Mouse (Mus musculus) heart, embryonic 16.5 days (tissue): ENCODE results near the gene Hoxa1. TPM values are rescaled to one million over a fixed set of nuclear protein-coding genes. Genes with fewer than 3 reads are reported as not detected.
A peak's percentile ranks its signal among the peaks of the same experiment; 100 is the strongest.

Experiments used
- ATAC-seq: fragments of 200-750 bp; cut with Nextera tagmentation; replicated peaks from 2 replicates; pipeline ENCODE4 v1.8.0; 2017; ENCODE audit warnings: moderate number of reproducible peaks; ENCODE audit not compliant: insufficient read depth, low FRiP score; ENCODE audit errors: extremely low read depth
- H3K27ac ChIP-seq: fragments of 300-500 bp; sonication (generic); 2 replicates; pipeline ENCODE4 v1.5.1; 2014; ENCODE audit warnings: mild to moderate bottlenecking, low read length, control low read depth, moderate library complexity
- H3K27me3 ChIP-seq: fragments of 300-500 bp; sonication (generic); 2 replicates; pipeline ENCODE4 v1.6.1; 2014; ENCODE audit warnings: low read length, mixed read lengths; ENCODE audit not compliant: control insufficient read depth, insufficient read depth
- H3K36me3 ChIP-seq: fragments of 300-500 bp; sonication (generic); 2 replicates; pipeline ENCODE4 v1.6.1; 2014; ENCODE audit not compliant: control insufficient read depth, insufficient read depth
- H3K4me1 ChIP-seq: fragments of 300-500 bp; sonication (generic); 2 replicates; pipeline ENCODE4 v1.6.1; 2014; ENCODE audit warnings: low read length, mixed read lengths; ENCODE audit not compliant: control insufficient read depth, insufficient read depth
- H3K4me2 ChIP-seq: fragments of 300-500 bp; sonication (generic); 2 replicates; pipeline ENCODE4 v1.6.1; 2014; ENCODE audit warnings: low read depth, mild to moderate bottlenecking, control low read depth, low read length
- H3K4me3 ChIP-seq: fragments of 300-500 bp; sonication (generic); 2 replicates; pipeline ENCODE4 v1.5.1; 2014; ENCODE audit warnings: mild to moderate bottlenecking, control low read depth, low read length
- H3K9ac ChIP-seq: fragments of 300-500 bp; sonication (generic); 2 replicates; pipeline ENCODE4 v1.6.1; 2014; ENCODE audit warnings: low read length, control low read depth
- H3K9me3 ChIP-seq: fragments of 300-500 bp; sonication (generic); replicated peaks from 2 replicates; pipeline ENCODE4 v1.6.1; 2016; ENCODE audit warnings: low read length; ENCODE audit not compliant: control insufficient read depth
- WGBS: fragments of 180-500 bp; shearing (Covaris S2); extraction: QIAGEN DNeasy Blood & Tissue Kit; methylation state at CpG from one replicate; pipeline ENCODE4 v1.1.7; 2014; 5-methylcytosine and 5-hydroxymethylcytosine counted together
- polyA plus RNA-seq: library from polyadenylated mRNA; unstranded; fragments of >200 nt; fragmentation: Nextera tagmentation; extraction: Ambion mirVana; gene quantifications from 2 replicates; pipeline ENCODE4 v1.2.1, GENCODE M21; 2015

Hoxa1 gene
- polyA plus RNA-seq, 1 experiment from 2014 or later: 0.68 TPM

DNA sequence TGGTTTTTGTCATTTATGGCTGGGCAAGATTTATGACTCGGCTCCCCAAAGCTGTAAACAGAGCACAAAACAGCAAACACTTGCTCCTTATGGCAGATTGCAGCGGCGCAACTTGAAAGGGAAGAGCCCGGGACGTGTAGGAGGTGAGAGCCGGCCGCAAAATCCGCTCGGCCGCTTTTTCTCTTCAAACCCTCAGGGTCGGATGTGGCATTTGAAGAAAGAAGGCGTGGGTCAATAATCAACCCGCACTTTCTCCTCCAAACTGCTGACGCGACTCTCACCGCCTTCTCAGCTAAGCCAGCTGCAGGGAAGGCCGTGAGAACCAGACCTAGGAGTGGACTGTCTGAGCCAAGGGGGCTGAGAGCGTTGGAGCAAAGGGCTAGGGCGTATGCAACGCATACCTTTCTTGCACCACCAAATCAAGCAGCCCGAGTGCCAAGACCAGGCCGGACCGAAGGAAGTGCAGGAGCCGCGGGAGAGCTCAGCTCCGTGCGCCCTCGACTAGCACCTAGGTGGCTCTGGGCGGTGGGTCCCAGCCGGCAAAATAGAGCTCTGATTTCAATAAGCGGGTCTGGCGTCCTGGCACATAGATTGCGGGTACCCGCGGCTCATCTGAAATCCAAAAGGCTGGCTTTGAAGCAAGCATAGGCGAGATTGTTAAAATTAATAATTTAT is 19.1 kb upstream of the Hoxa1 start, which contains the start of gene 5730596B20Rik:
5730596B20Rik (plus strand) TSS at position 438 of the 675 bp plus-strand sequence.
- WGBS: 2% methylated on average over 36 of the region's 36 CpGs
- ATAC-seq: no peak
- Histone ChIP-seq H3K9me3 (no peaks in the 10 kb centered on the region), H3K27ac (peak within 1 kb of the TSS; percentile 41), H3K36me3 (no peaks in the 10 kb centered on the region), H3K4me2 (peak within 1 kb of the TSS; percentile 48), H3K4me3 (peak within 1 kb of the TSS; percentile 49), H3K27me3 (peaks cover 93% of the 10 kb centered on the region), H3K4me1 (0 out of 2 replicates have a peak, but pooled peaks cover 2% of the 10 kb centered on the region), H3K9ac (peak within 1 kb of the TSS; percentile 61)

GRCm38 (mm10) chr6:52176391-52176790 is 18.3 kb upstream of the Hoxa1 start:
- 1% methylated on average over 6 of the region's 6 CpGs for WGBS
- Histone ChIP-seq H3K36me3 (no peaks in the 10 kb centered on the region), H3K9ac (peak overlapping the region; percentile 61; the same call in 1 of the 2 replicates), H3K9me3 (no peaks in the 10 kb centered on the region), H3K27me3 (peaks cover 93% of the 10 kb centered on the region), H3K4me3 (peak overlapping the region; percentile 49), H3K4me2 (peak overlapping the region; percentile 48), H3K4me1 (peaks cover 2% of the 10 kb centered on the region; the same call in 1 of the 2 replicates), H3K27ac (peak overlapping the region; percentile 40)
- ATAC-seq: no peak

DNA sequence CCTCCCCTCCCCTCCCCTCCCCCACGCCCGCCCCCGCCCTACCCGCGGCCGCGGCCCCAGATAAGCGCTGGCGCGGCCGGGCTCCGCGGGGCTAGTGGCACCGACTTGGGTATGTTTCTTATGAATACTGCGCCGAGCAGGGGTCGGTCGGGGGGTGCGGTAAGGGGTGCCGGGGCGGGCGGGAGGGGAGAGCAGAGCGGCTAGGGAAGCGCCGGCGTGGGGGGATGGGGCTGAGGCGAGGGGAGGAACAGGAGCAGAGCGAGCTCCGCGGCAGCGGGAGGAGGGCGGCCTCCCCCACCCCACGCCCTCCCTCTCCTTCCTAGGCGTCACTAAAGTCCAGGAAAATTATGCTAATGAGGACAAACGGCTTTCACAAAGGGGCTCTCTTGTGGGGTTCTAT is 17.7 kb upstream of the Hoxa1 start:
- no peaks in the 10 kb centered on the region for H3K36me3 ChIP-seq
- H3K9ac ChIP-seq: peak overlapping the region; percentile 61
- H3K4me2 ChIP-seq: peak overlapping the region; percentile 48
- peaks cover 2% of the 10 kb centered on the region; the same call in 1 of the 2 replicates for H3K4me1 ChIP-seq
- WGBS: under 1% methylated on average over 25 of the region's 35 CpGs
- peaks cover 93% of the 10 kb centered on the region for H3K27me3 ChIP-seq
- H3K27ac ChIP-seq: peak overlapping the region; percentile 40
- no peak for ATAC-seq
- no peaks in the 10 kb centered on the region for H3K9me3 ChIP-seq
- peak overlapping the region; percentile 49 for H3K4me3 ChIP-seq

GRCm38 (mm10) chr6:52174968-52175751 is 17.0 kb upstream of the Hoxa1 start:
- 2% methylated on average over 32 of the region's 41 CpGs for WGBS
- no peak for ATAC-seq
- peaks cover 2% of the 10 kb centered on the region; the same call in 1 of the 2 replicates for H3K4me1 ChIP-seq

DNA sequence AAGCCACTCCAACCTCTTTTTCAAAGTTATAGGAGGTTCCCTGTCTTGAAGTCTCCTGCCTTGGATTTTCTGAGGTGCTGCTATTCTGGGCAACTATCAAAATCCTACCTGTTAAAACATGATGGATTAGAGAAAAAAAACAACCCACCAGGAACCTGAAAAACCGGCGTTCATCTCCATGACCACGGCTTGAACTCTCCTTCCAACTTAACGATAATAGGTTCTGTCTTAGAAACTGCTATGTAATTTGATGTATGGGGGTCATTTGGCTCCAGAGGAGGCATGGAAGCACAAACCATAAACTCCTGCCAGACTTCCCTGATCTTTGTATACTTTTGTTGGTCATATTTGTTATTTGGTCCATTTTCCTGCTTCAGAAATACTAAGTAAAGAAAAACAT is 15.5 kb upstream of the Hoxa1 start:
- H3K27me3 ChIP-seq: peaks cover 90% of the 10 kb centered on the region
- no peak overlapping the region for H3K27ac ChIP-seq
- WGBS: 11% methylated on average over 4 of the region's 4 CpGs
- ATAC-seq: no peak
- no peaks in the 10 kb centered on the region for H3K9me3 ChIP-seq
- peaks cover 2% of the 10 kb centered on the region; the same call in 1 of the 2 replicates for H3K4me1 ChIP-seq
- H3K4me3 ChIP-seq: peak overlapping the region; percentile 35
- H3K4me2 ChIP-seq: peak overlapping the region; percentile 51
- H3K36me3 ChIP-seq: no peaks in the 10 kb centered on the region
- H3K9ac ChIP-seq: no peak overlapping the region

More at GRCm38 (mm10) chr6:52174968-52175751, 17.0 kb upstream of the Hoxa1 start:
- Histone ChIP-seq H3K9ac (peak overlapping the region; percentile 61), H3K27ac (peak overlapping the region; percentile 40), H3K9me3 (no peaks in the 10 kb centered on the region), H3K27me3 (peaks cover 93% of the 10 kb centered on the region), H3K4me2 (peak overlapping the region; percentile 16), H3K4me3 (peak overlapping the region; percentile 49), H3K36me3 (no peaks in the 10 kb centered on the region)

- 2% methylated on average over 35 of the region's 35 CpGs for WGBS
- Histone ChIP-seq H3K4me2 (peak overlapping the region; percentile 51), H3K36me3 (no peaks in the 10 kb centered on the region), H3K4me3 (peak overlapping the region; percentile 35), H3K9ac (no peak overlapping the region), H3K4me1 (peaks cover 2% of the 10 kb centered on the region; the same call in 1 of the 2 replicates), H3K27me3 (peaks cover 92% of the 10 kb centered on the region), H3K9me3 (no peaks in the 10 kb centered on the region), H3K27ac (peak overlapping the region; percentile 39)
- peak; percentile 52 for ATAC-seq
Observed at GRCm38 (mm10) chr6:52172501-52172900, 14.4 kb upstream of the Hoxa1 start.

GRCm38 (mm10) chr6:52171938-52172337 is 13.8 kb upstream of the Hoxa1 start:
- Histone ChIP-seq H3K4me1 (peaks cover 2% of the 10 kb centered on the region; the same call in 1 of the 2 replicates), H3K9ac (no peak overlapping the region), H3K9me3 (no peaks in the 10 kb centered on the region), H3K27ac (peak overlapping the region; percentile 39; the same call in 1 of the 2 replicates), H3K4me3 (peak overlapping the region; percentile 35; the same call in 1 of the 2 replicates), H3K36me3 (no peaks in the 10 kb centered on the region), H3K27me3 (peaks cover 90% of the 10 kb centered on the region), H3K4me2 (peak overlapping the region; percentile 51)
- no peak for ATAC-seq
- WGBS: 16% methylated on average over 7 of the region's 7 CpGs

DNA sequence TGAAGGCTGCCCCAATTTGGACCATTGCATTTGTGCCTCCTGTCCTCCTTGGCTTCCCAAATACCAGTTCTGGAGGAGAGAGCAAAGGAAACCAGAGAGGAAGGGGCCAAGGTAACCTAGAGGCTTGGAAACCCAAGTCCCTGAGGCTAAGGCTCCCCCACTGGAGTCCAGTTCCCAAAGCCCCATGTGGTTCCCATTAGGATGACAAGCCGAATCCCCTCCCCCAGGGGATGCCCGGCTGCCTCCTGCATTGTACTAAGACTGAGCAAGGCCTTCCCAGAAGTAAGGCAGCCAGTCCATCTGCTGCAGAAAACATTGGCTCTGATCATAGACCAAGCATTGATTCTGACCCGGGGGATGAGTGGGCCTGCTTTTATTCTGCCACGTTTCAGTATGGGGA is 13.2 kb upstream of the Hoxa1 start:
- no peak overlapping the region for H3K4me2 ChIP-seq
- H3K27ac ChIP-seq: peak overlapping the region; percentile 33
- no peak overlapping the region for H3K4me3 ChIP-seq
- peaks cover 90% of the 10 kb centered on the region for H3K27me3 ChIP-seq
- 16% methylated on average over 4 of the region's 4 CpGs for WGBS
- no peak overlapping the region for H3K9ac ChIP-seq
- no peak for ATAC-seq
- H3K4me1 ChIP-seq: peaks cover 2% of the 10 kb centered on the region; the same call in 1 of the 2 replicates
- H3K9me3 ChIP-seq: no peaks in the 10 kb centered on the region
- H3K36me3 ChIP-seq: no peaks in the 10 kb centered on the region
